Mouse (Mus musculus) CD4-positive, CD25-positive, alpha-beta regulatory T cell, adult 4 months (primary cell): ENCODE results near the gene Mybph. TPM values are rescaled to one million over a fixed set of nuclear protein-coding genes. Genes with fewer than 3 reads are reported as not detected.
"Not testable (repeated sequence)": the region's sequence is repeated elsewhere in the genome, so short reads cannot be mapped to it uniquely, and the experiment has no call there.

Experiments
- ATAC-seq: one replicate; pipeline ENCODE4 v1.8.0; 2017
- polyA plus RNA-seq, 2 experiments: library from polyadenylated mRNA; unstranded; fragments of 100-300 nt; shearing (Covaris generic); gene quantifications; one replicate each; pipeline ENCODE4 v1.2.1; 2017

Gene Mybph
- polyA plus RNA-seq, 2 experiments from 2014 or later, result not detected

GRCm38 (mm10) chr1:134234455-134235390, 41.5 kb downstream of the Mybph start:
- ATAC-seq, result no peak

- ATAC-seq, result no peak
These were observed 42.2 kb downstream of the Mybph start, which contains the start of gene Adora1 for GRCm38 (mm10) chr1:134235391-134235921. TSS of gene Adora1 (minus strand) at chr1:134235431.

DNA sequence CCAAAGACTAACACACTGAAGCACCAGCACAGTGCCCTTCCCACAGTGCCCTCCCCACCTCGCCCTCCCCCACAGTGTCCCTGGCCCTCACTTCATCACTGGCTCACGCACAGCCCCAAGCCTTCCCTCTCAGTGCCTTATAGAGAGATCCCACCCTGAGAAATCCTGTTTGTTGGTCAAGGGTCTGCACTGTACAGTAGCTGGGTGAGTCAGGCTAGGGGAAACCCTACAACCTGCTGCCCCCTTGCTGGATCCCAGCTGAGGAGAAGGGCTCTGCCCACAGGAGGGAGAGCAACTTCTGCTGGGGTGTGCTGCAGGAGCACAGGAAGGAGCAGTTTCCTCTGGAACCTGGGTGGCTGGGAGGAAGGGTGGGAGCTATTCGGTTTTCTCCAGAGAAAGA, 42.9 kb downstream of the Mybph start:
- ATAC-seq, result no peak

GRCm38 (mm10) chr1:134237438-134237837, 44.2 kb downstream of the Mybph start:
- ATAC-seq, result no peak

GRCm38 (mm10) chr1:134240701-134241100, 47.5 kb downstream of the Mybph start:
- ATAC-seq, result no peak

- no peak for ATAC-seq
These were observed 48.0 kb downstream of the Mybph start for GRCm38 (mm10) chr1:134241298-134241697.

DNA sequence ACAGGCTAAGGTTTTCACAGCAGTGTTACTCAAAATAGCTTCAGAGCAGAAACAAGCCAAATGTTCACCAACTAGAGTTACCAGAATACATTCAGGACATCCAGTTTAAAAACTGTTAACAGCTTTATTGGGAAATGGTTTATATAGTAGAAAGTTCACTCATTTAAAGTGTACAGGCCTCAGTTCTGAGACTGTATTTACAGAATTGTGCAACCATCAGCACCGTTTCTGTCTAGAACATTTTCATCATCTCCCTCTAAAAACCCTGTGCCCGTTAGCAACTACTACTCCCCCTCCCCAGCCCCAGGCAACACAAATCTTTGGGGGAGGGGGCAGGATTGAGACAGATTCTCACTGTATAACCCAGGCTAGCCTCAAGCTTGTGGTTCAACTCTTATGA, 49.0 kb downstream of the Mybph start:
- no peak for ATAC-seq

GRCm38 (mm10) chr1:134243505-134243904, 50.3 kb downstream of the Mybph start:
- ATAC-seq, result no peak

GRCm38 (mm10) chr1:134243948-134244914, 51.0 kb downstream of the Mybph start:
- no peak for ATAC-seq

DNA sequence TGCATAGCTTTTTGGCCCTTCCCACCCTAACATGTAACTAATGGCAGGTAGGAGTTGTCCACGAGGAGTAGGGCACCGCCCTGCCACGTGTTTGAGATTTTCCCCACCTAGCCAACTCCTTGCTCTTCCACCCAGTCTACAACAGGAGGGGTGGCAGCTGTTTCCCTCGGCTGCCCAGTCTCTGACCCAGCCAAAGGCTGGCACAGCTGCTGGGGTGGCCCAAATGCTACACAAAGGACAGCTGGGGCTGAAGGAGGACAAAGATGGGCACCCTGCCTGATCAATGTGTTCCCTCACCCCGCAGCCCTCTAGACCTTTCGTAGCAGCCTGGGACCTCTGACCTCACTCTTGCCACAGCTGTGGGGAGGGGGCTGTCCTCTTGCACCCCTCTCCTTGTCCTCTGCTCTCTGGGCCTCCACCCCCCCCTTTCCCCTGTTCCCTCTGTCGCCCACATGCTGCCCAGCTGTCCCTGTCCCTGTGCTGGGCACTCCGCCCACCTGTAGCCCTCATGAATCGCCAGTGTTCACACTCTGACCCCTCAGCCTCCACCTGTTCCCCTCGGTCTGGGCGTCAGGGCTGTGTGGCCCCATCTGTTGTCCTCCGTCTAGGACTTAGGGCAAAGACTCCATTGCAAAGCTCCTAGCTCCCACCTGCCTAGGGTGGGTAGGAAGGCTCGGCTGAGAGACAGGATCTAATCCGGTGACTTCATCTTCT, 51.9 kb downstream of the Mybph start:
- no peak for ATAC-seq

- no peak for ATAC-seq
These were observed 53.3 kb downstream of the Mybph start for GRCm38 (mm10) chr1:134246590-134246989.

- ATAC-seq, result not testable (repeated sequence)
These were observed 56.4 kb downstream of the Mybph start for GRCm38 (mm10) chr1:134249681-134250080.

Other genes starting within 250 kb of the Mybph start
- gene Fmod, start 156.2 kb upstream of the Mybph start, polyA plus RNA-seq, result not detected
- gene Btg2, start 114.3 kb upstream of the Mybph start, polyA plus RNA-seq, result 100 to 1,000 TPM; 243 to 289 TPM
- not detected for gene Chit1, start 82.2 kb upstream of the Mybph start, polyA plus RNA-seq
- under 1 TPM; 0.51 to 0.94 TPM for gene Chil1, start 11.3 kb upstream of the Mybph start, polyA plus RNA-seq
- gene Adora1, start 42.0 kb downstream of the Mybph start, polyA plus RNA-seq, result under 1 TPM in 1 of 2 experiments, not detected in 1; 0.26 TPM
- not detected for gene Myog, start 96.5 kb downstream of the Mybph start, polyA plus RNA-seq
- gene Ppfia4, start 139.5 kb downstream of the Mybph start, polyA plus RNA-seq, result under 1 TPM in 1 of 2 experiments, not detected in 1; 0.20 TPM
- gene Tmem183a, start 168.5 kb downstream of the Mybph start, polyA plus RNA-seq, result 10 to 100 TPM; 20.3 to 23.8 TPM
- gene 4933406M09Rik, start 192.5 kb downstream of the Mybph start, polyA plus RNA-seq, result not detected
- 10 to 100 TPM; 20.9 to 26.2 TPM for gene Cyb5r1, start 212.1 kb downstream of the Mybph start, polyA plus RNA-seq
- 10 to 100 TPM; 26.7 to 30.7 TPM for gene Adipor1, start 221.9 kb downstream of the Mybph start, polyA plus RNA-seq